Comparison of ENCODE assay signal across 7 mouse cellular contexts in genomic region chr1:11414560-11414959, GRCm38 (mm10). TPM values are rescaled to one million over a fixed set of nuclear protein-coding genes. Genes with fewer than 3 reads are reported as not detected.
A peak's percentile ranks its signal among the peaks of the same experiment; 100 is the strongest.
DNase-seq lines count a peak whose midpoint lies in the region; ATAC-seq lines count a peak whose summit lies in the region.

No protein-coding gene starts in this region.

- H3K27me3 ChIP-seq in neural tube, embryonic 11.5 days (ENCODE audit: control insufficient read depth, insufficient read depth, low read length), result no peaks in the 10 kb centered on the region
- H3K27me3 ChIP-seq in embryonic facial prominence, embryonic 10.5 days (replicated peaks; ENCODE audit: low read depth, poor library complexity, severe bottlenecking), result peaks cover 42% of the 10 kb centered on the region
- peaks cover 20% of the 10 kb centered on the region for H3K27me3 ChIP-seq in hindbrain, embryonic 13.5 days
- peaks cover 21% of the 10 kb centered on the region for H3K27me3 ChIP-seq in midbrain, embryonic 12.5 days

- peak overlapping the region; percentile 65 for H3K9ac ChIP-seq in neural tube, embryonic 11.5 days (ENCODE audit: low read length)
- H3K9ac ChIP-seq in hindbrain, embryonic 13.5 days, result peak overlapping the region; percentile 75
- peak overlapping the region; percentile 56; the same call in 1 of the 2 replicates for H3K9ac ChIP-seq in midbrain, embryonic 12.5 days (replicated peaks)

- no peak overlapping the region for H3K27ac ChIP-seq in neural tube, embryonic 11.5 days (ENCODE audit: low read depth, low read length)
- H3K27ac ChIP-seq in embryonic facial prominence, embryonic 10.5 days (replicated peaks), result peak overlapping the region; percentile 77
- H3K27ac ChIP-seq in hindbrain, embryonic 13.5 days, result no peak overlapping the region
- H3K27ac ChIP-seq in midbrain, embryonic 12.5 days (replicated peaks), result no peak overlapping the region

- no peaks in the 10 kb centered on the region for H3K36me3 ChIP-seq in neural tube, embryonic 11.5 days (ENCODE audit: control insufficient read depth, insufficient read depth, low read length)
- no peaks in the 10 kb centered on the region for H3K36me3 ChIP-seq in embryonic facial prominence, embryonic 10.5 days (replicated peaks)
- no peaks in the 10 kb centered on the region for H3K36me3 ChIP-seq in hindbrain, embryonic 13.5 days
- no peaks in the 10 kb centered on the region for H3K36me3 ChIP-seq in midbrain, embryonic 12.5 days

- WGBS in neural tube, embryonic 11.5 days, result under 1% methylated on average over 9 of the region's 9 CpGs
- 4% methylated on average over 9 of the region's 9 CpGs for WGBS in embryonic facial prominence, embryonic 10.5 days
- under 1% methylated on average over 9 of the region's 9 CpGs for WGBS in hindbrain, embryonic 13.5 days
- under 1% methylated on average over 9 of the region's 9 CpGs for WGBS in midbrain, embryonic 12.5 days

- no peaks in the 10 kb centered on the region; the same call in 1 of the 2 replicates for H3K4me1 ChIP-seq in neural tube, embryonic 11.5 days (ENCODE audit: control insufficient read depth, insufficient read depth, low read length)
- H3K4me1 ChIP-seq in embryonic facial prominence, embryonic 10.5 days, result peaks cover 3% of the 10 kb centered on the region
- H3K4me1 ChIP-seq in hindbrain, embryonic 13.5 days (replicated peaks), result peaks cover 7% of the 10 kb centered on the region
- peaks cover 7% of the 10 kb centered on the region; the same call in 1 of the 2 replicates for H3K4me1 ChIP-seq in midbrain, embryonic 12.5 days

- no peak for DNase-seq in neural tube, embryonic 11.5 days (ENCODE audit: low spot score)
- no peak for DNase-seq in neural tube, embryonic 10.5 days (ENCODE audit: extremely low spot score, low spot score)
- DNase-seq in embryonic facial prominence, embryonic 10.5 days (ENCODE audit: low spot score), result no peak
- no peak for DNase-seq in embryo, embryonic 9.5 days (ENCODE audit: extremely low spot score)

- peak overlapping the region; percentile 87 for H3K4me2 ChIP-seq in neural tube, embryonic 11.5 days (ENCODE audit: low read depth)
- peak overlapping the region; percentile 79 for H3K4me2 ChIP-seq in hindbrain, embryonic 13.5 days
- peak overlapping the region; percentile 82 for H3K4me2 ChIP-seq in midbrain, embryonic 12.5 days (replicated peaks)

- peak; percentile 28 for ATAC-seq in neural tube, embryonic 11.5 days (ENCODE audit: insufficient read depth, low FRiP score, low TSS enrichment)
- peak; percentile 47 for ATAC-seq in hindbrain, embryonic 13.5 days (ENCODE audit: low FRiP score)
- ATAC-seq in midbrain, embryonic 12.5 days (ENCODE audit: low FRiP score, low read depth), result peak; percentile 8
- ATAC-seq in frontal cortex, adult (ENCODE audit: low TSS enrichment), result no peak

- H3K9me3 ChIP-seq in neural tube, embryonic 11.5 days (ENCODE audit: control insufficient read depth, low read length), result no peaks in the 10 kb centered on the region
- no peaks in the 10 kb centered on the region for H3K9me3 ChIP-seq in embryonic facial prominence, embryonic 10.5 days
- no peaks in the 10 kb centered on the region for H3K9me3 ChIP-seq in hindbrain, embryonic 13.5 days
- H3K9me3 ChIP-seq in midbrain, embryonic 12.5 days, result no peaks in the 10 kb centered on the region

- H3K4me3 ChIP-seq in neural tube, embryonic 11.5 days (ENCODE audit: low read depth, low read length), result peak overlapping the region; percentile 45
- peak overlapping the region; percentile 67 for H3K4me3 ChIP-seq in embryonic facial prominence, embryonic 10.5 days
- peak overlapping the region; percentile 58 for H3K4me3 ChIP-seq in hindbrain, embryonic 13.5 days
- H3K4me3 ChIP-seq in midbrain, embryonic 12.5 days, result peak overlapping the region; percentile 50

RNA-seq across cellular contexts. Expression of gene A830018L16Rik, which starts 0.7 kb away (rescaled TPM):
- 1.4 and 2.4 TPM in 2 replicates for polyA plus RNA-seq in neural tube, embryonic 11.5 days (2014; fragmentation: Nextera tagmentation; extraction: Ambion mirVana)
- polyA plus RNA-seq in embryonic facial prominence, embryonic 10.5 days (2016; fragmentation: Nextera tagmentation; extraction: Ambion mirVana), result 2.5 and 3.9 TPM in 2 replicates
- 4.4 and 5.7 TPM in 2 replicates for polyA plus RNA-seq in hindbrain, embryonic 13.5 days (2015; fragmentation: Nextera tagmentation; extraction: Ambion mirVana)
- polyA plus RNA-seq in midbrain, embryonic 12.5 days (2016; fragmentation: Nextera tagmentation; extraction: Ambion mirVana), result 1.7 and 2.3 TPM in 2 replicates
